Mouse (Mus musculus) cerebellum, adult 18-20 months (tissue): ENCODE data around the gene Atg101.

Source experiments
- DNase-seq, 2 experiments: peaks; one replicate each; pipeline ENCODE4 v3.0.0; 2021

Atg101 gene

DNA sequence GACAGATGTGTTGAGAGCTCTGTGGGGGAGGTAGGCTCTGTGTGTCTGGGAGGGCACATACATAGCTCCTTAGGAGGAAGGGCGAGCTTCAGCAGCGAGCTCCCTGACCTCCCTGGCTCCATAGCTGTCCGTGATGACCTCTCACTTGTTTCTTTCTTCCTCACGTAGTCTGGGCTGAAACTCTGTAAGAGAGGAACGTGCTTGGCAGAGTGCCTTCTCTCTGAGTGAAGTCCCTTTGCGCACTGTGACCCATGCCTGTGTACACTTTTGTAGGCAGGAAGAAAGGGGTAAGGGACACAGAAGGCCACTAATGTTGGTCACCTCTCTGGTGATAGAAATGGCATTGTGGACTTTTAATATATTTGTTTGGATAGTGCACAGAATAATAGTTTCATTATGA lies 3.3 kb downstream of the Atg101 start:
- no peak for DNase-seq

DNA sequence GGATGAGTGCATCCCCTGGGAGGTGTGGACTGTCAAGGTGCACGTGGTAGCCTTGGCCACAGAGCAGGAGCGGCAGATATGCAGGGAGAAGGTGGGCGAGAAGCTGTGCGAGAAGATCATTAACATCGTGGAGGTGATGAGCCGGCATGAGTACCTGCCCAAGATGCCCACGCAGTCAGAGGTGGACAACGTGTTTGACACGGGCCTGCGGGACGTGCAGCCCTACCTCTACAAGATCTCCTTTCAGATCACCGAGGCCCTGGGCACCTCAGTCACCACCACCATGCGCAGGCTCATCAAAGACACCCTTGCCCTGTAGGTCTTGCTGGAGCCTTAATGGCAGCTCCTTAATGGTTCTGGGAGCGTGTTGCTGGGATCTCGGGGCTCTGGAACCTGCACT lies 6.3 kb downstream of the Atg101 start:
- DNase-seq = no peak

DNA sequence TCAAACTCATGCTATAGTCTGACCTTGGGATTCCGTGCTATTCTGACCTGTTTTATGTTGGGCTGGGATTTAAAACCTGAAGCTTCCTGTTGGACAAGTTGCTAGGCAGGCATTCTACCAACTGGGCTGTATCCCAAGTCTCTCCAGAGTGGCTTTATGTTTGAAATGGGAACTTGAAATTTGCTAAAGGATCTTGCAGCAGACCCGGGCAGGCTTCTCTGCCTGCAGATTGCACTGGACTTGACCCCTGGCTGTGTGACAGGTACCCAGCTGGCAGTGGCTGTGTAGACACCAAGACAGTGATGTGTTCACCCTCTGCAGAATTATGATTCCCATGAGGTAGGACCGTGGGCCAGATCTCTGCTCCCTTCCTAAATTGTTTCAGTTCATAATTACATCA lies 7.9 kb downstream of the Atg101 start:
- DNase-seq = no peak

DNA sequence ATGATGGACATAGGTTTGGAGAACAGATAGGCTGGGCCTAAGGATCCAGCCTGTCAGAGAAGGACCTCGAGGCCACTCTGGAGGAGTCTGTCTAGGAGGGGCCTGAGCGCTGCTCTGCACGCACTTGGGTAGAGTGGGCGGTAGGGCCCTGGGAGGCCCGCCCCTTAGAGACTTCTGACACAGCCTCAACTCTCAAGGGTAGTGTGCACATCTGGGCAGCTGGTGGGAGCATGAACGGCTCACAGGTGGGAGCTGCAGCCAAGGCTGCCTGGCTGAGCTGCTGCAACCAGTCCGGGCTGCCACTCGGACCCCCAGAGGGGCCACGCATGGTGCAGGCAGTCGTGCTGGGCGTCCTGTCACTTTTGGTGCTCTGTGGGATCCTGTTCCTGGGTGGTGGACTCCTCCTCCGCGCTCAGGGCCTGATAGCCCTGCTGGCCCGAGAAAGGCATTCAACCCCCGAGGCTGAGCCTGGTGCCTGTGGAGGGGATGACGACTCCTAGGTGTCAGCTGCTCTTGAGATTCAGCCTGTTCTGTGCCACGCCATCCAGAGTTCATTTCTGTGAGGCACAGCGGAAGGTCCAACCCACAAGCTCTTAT lies 9.1 kb downstream of the Atg101 start, which contains the start of gene 6030408B16Rik:
Gene 6030408B16Rik (plus strand): TSS at position 188 of the 597 bp plus-strand sequence.
- DNase-seq = no peak

DNA sequence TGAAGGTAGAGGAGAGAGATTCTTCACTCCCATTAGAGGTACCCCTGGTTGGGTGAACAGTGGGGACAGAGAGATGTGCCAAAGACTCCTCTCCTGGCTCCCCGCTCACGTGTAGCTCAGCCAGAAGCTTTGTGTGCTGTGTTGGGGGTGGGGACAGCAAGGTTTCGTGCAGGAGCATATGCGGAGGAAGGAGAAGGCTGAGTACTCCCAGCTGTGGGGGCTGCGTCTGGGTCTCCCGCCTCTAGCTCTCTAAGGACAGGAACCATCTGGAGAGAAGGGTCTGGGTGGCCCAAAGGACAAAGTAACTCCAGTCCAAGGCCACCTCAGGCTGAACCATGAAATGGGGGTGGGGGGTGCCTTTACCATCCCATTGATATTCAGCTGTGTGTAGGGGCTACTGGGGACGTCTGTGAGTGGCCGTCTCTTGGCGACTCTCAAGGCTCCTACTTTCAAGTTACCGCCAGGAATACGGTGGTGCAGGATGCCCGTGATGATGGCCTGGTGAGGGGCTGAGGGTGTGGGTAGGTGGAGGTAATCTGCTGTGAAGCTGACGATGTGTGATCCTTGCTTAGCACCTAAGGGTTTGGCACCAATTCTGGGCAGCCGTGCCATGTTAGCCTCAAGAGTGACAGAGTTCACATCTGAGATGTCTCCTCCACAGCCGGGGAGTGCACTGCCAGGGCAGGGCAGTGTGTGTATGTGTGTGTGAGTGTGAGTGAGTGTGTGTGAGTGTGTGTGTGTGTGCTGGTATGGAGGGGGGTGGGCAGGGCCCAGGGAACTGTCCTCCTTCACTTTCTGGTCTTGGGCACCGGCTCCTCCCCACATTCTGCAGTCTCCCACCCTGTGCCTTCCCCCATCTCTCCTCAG lies 10.2 kb downstream of the Atg101 start:
- DNase-seq = no peak

DNA sequence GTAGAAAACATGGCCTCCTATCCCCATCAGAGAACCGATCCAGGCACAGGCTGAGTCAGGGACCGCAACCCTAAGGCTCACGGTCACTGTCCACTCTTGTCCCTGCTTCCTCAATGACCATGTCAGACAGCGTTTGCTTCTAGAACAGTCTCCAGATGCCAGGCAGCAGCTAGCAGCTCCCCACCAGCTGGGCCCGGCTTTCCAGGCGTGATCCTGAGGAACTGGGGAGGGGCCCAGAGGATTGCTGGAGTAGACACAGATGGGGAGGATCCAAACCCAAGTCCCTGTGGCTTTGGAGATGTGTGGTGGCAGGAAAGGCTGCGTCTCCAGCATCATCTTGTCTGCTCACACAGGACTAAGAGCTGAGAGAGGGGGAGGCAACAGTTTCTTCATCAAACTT lies 11.0 kb downstream of the Atg101 start:
- no peak for DNase-seq

DNA sequence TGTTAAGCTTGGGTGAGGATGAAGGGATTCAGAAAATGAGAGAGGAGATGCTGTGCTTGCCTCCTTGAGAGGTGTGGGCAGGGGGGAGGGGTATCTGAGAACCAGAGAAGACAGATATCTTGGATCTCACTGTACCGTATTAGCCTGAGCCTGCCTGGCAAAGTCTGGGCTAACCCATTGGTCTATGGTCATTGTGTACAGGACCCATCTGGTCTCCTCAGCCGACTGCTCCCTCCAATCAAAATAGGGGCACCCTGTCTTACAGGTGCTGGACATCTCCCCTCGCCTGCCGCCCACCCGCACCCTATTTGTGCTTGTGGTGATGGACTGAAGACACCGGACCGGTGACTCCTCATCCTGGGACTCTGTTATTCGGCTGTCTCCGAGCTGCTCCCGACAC lies 11.5 kb downstream of the Atg101 start:
- DNase-seq = no peak

DNA sequence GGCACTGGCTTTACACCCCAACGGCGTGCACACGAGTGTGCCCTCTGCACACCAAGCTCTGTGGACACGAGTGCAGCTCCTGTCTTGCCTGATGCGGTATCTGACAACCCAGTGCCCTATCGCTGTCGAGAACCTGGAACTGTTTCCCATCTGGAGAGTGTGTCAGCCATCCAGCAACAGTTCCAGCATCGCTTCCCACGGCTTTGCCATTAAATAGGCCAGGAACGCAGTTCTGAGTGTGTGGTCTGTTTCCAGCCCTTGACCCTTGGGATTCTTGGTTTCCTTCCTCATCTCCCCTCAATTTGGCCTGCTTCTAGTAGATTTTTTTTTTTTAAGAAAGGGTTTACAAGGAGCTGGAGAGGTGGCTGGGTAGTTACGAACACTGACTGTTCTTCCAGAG lies 12.0 kb downstream of the Atg101 start:
- no peak for DNase-seq

DNA sequence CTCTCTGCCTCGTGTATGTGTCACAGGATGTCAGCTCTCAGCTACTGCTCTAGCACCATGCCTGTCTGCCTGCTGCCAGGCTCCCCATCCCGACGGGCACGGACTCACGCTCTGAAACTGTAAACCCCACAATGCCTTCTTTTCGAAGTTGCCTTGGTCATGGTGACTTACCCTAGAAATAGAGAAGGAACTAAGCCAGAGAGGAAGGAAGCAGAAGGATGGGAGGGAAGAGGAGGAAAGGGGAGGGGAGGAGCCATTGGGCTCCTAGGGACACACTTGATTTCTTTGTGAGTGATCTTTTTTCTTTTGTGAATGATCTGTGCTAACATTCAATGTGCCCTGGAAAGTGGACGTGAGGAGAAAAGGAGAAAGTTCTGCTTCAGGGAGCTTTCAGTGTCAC lies 13.9 kb downstream of the Atg101 start:
- no peak for DNase-seq

DNA sequence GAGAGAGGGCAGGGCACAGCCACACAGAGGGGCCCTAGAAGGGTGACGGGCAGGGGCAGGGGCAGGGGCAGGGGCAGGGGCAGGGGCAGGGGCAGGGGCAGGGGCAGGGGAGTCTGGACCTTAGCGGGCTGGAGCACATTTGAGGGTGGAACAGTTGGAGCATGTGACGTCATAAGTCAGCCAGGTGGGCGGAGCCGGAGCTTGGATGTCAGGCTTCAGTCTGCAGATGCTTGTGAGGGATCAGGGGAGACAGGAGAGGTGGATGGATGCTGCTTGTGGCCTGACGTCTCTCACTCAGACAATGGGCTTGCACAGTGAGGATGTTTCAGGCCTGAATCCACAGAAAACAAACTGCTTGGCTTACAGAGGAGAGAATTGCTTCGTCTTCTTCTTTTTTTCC lies 14.5 kb downstream of the Atg101 start:
- no peak for DNase-seq

- DNase-seq = no peak
Measured at GRCm38 (mm10) chr15:101299480-101299960, 15.4 kb downstream of the Atg101 start.

DNA sequence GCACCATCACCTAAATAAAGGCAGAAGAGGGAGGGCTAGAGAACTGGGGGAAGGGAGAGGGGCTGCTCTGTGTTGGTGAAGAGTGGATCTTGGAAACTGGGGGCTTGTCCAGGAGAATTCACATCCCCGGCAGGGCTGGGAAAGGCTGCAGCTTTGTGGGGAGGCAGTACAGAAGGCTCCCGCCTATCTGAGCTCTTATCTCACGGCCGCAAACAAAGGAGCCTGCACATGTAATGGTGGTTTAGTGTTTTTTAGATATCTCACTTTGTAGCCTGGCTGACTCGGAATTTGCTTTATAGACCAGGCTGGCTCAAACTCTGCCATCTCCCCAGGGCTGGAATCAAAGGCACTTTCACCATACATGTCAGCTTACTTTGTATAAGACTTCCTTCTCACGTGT lies 16.1 kb downstream of the Atg101 start:
- DNase-seq = no peak

GRCm38 (mm10) chr15:101302201-101302600 lies 18.1 kb downstream of the Atg101 start:
- DNase-seq = no peak

DNA sequence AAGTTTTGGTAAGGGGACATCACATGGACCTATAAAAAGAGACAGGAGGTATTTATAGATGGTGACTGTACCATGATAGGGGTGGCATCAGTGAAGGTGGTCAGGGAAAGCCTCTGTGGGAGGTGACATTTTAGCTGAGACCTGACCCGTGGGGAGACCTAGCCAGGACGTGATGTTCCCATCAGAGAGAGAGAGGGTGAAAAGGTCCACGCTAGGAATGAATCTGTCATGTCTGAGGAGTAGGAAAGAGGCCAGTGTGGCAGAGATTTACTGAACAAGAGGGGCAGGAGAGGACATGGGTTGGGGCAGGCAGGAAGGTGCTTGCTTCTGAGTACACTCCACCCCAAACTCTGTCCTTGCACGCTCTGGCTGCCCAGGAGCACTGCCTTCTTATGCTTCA lies 19.8 kb downstream of the Atg101 start:
- DNase-seq = no peak

DNA sequence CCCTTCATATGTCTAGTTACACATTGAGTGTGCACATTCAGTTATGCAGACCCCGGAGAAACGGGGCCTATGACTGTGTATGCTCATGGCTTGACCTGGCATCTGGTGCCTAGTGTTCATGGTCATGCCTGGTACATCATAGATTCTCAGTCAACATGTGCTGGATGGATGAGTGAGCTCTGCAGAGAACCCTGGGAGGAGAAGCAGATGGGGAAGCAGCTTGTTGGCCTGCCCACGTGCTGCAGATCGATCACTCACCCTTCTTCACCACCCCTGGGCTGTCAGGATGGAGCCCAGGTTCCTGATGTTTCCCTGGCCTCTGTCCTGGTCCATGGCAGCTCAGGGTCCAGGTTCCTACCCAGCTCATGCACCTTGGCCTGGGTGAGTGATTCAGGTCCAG lies 22.4 kb downstream of the Atg101 start:
- DNase-seq = no peak

- no peak for DNase-seq
Measured at GRCm38 (mm10) chr15:101308440-101309348, 24.6 kb downstream of the Atg101 start.

GRCm38 (mm10) chr15:101309493-101309892 lies 25.4 kb downstream of the Atg101 start:
- DNase-seq = no peak

- no peak for DNase-seq
Measured at GRCm38 (mm10) chr15:101311087-101311770, 27.2 kb downstream of the Atg101 start.

GRCm38 (mm10) chr15:101312006-101312405 lies 27.9 kb downstream of the Atg101 start:
- DNase-seq = no peak

DNA sequence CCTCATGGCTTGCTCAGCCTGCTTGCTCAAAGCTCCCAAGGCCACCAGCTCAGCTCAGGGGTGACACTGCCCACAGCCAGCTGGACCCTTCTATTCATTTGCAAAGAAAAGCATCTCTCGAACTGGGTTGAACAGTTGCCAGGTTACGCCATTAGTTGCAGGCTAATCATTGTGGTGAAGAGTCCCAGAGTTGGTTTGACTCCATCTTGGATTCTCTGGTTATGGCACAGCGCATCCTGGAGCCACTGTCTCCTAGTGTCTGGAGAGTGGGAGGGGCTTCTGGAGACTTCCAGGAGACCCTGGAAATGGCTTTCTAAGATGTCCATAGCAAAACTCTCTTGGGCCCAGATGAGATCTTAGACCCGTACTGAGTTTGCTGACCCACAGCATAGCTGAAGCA lies 31.3 kb downstream of the Atg101 start:
- no peak for DNase-seq

DNA sequence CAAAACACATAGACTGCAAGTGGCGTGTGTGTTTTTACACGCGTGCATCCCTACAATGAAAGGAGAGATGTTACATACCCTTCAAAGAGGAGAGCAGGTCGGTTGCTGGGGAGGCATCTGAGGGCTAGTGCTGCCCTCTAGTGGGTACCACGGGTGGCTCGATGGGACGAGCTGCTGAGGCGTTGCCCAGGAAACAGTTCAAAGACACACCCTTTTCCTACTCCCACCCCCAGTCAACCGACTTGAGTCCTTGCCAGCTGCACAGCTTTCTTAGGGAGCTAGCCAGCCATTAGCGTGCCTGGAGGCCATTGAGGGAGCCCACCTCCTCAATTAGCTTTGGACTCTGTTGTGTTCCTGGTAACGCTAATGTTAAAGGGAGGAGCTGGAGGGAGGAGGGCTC lies 31.8 kb downstream of the Atg101 start:
- DNase-seq = peak; percentile 70 to 75

DNA sequence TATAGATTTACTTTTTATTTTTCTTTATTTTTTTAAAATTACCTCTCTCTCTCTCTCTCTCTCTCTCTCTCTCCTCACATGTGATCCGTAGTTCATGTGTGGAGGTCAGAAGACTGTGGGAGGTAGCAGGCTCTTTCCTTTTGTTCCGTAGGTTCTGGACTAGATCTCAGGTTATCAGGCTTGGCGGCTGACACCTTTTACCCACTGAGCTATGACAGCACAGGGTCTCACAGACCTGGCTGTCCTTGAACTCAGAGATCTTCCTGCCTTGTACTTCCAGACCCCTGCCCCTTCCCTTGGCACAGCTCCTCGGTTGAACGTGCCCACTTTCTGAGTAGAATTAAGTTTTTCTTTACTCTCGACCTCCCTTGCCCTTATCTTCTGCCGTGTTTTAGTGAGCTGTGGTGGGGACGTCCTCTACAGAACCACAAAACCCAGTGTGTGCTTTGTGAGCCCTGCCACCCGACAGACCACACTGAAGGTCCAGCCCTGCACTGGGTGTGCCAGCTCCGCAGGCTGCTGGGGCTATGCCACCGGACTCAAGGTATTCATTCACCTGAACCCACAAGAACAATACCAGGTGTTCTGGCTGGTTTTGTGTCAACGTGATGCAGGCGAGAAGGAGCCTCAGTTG lies 32.3 kb downstream of the Atg101 start:
- DNase-seq = no peak
